Mouse (Mus musculus): ENCODE measurements around the gene Gbp2b. TPM values are rescaled to one million over a fixed set of nuclear protein-coding genes. Genes with fewer than 3 reads are reported as not detected.
"Not testable (repeated sequence)": the region's sequence is repeated elsewhere in the genome, so short reads cannot be mapped to it uniquely, and the experiment has no call there.

Gene Gbp2b
- total and polyA plus RNA-seq, 2 experiments from 2014 or later, result not detected

DNA sequence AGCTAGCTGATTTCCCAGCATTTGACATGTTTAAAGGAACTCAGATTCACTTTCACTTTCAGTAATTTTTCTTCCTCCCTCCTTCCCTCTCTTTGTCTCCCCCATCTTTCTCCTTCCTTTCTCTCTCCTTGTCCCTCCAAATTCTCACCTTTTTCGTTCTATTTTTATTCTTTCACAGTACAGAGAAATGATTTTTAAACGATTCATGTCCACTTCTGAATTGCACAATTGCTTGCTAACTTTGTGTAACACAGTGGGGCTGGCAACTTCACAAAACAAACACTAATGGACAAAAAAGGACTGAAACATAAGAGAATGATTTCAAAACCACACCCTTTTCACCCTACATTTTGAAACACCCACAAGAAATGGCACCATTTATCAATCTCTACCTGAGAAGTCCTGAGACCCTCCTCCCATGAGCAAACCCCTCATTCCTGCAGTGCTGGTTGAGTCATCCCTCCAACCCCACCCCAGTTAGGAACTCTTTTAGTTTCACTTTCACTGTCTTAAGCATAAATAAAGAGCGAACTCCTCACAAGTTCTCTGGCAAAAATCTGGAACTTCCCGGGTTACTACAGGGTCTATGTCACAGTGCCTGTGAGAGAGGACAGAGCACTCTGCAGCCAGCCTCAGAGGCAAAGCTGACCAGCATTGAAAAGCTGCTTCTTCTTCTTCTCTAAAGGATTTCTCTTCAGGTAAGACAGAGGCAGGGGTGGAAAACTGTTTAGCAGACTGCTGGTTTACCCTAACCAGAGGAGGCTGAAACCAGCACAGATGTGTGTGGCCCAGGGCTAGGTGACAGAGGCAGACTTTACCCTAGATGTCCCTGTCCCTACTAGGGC lies 25.7 kb downstream of the Gbp2b start, which contains the start of gene Gbp2:
Gbp2 (plus strand) TSS at position 492 of the 845 bp plus-strand sequence.
- ATAC-seq (ENCODE audit: insufficient read depth, low read depth) (0 out of 2 replicates have a peak, but pooled peaks have one; percentile 27), DNase-seq (ENCODE audit: low spot score) (peak; percentile 52)
- peak within 1 kb of the TSS; percentile 67 for H3K4me2 ChIP-seq (ENCODE audit: low read depth, low read length)
- H3K9me3 ChIP-seq (replicated peaks; ENCODE audit: control insufficient read depth, low read length), result no peaks in the 10 kb centered on the region
- H3K9ac ChIP-seq (replicated peaks; ENCODE audit: low read depth, low read length), result peak within 1 kb of the TSS; percentile 50; the same call in 1 of the 2 replicates
- no peaks in the 10 kb centered on the region for H3K27me3 ChIP-seq (ENCODE audit: control insufficient read depth, insufficient read depth, low read length)
- 29% methylated on average over 4 of the region's 4 CpGs for WGBS
- H3K4me1 ChIP-seq (ENCODE audit: control insufficient read depth, insufficient read depth), result 0 out of 2 replicates have a peak, but pooled peaks cover 6% of the 10 kb centered on the region
- H3K27ac ChIP-seq (ENCODE audit: low read depth), result peak within 1 kb of the TSS; percentile 65
- H3K36me3 ChIP-seq (replicated peaks; ENCODE audit: control insufficient read depth, insufficient read depth, low read length), result no peaks in the 10 kb centered on the region
- TF ChIP-seq EP300 (IDR thresholded peaks at IDR 0.05; ENCODE audit: low read depth) (no peak), CTCF (IDR thresholded peaks at IDR 0.05; ENCODE audit: low read depth) (no peak)
- H3K4me3 ChIP-seq (ENCODE audit: low read depth, low read length), result peak within 1 kb of the TSS; percentile 41

DNA sequence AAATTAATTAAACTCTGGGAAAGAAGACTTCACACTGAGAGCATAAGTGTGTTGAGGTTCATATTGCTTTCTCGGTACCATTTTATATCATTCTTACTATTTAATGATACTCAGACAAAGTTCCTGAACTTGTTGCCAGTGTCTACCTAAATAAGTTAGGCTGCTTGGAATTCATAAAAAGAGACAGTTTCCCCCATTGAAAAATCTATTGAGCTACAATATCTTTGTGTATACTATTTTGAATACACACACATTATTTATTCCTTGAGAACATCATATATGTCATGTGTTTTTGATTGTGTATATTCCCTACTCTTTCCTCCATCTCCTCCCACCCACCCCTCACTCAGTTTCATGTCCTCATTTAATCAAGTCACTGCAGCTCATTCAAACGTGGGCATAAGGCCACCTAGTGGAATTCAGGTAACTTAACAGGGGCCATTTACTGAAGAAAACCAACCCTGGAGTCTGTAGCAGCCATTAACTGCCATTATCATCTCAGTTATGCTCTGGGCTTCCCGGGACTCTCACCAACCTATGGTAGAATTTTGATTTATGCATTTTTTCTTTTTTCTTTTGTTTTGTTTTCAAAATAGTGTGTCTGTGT lies 26.4 kb downstream of the Gbp2b start:
- Histone ChIP-seq H3K4me3 (ENCODE audit: low read depth, low read length) (peak overlapping the region; percentile 41), H3K27me3 (ENCODE audit: control insufficient read depth, insufficient read depth, low read length) (no peaks in the 10 kb centered on the region), H3K4me1 (ENCODE audit: control insufficient read depth, insufficient read depth) (0 out of 2 replicates have a peak, but pooled peaks cover 6% of the 10 kb centered on the region), H3K36me3 (replicated peaks; ENCODE audit: control insufficient read depth, insufficient read depth, low read length) (no peaks in the 10 kb centered on the region), H3K4me2 (ENCODE audit: low read depth, low read length) (peak overlapping the region; percentile 67), H3K9ac (replicated peaks; ENCODE audit: low read depth, low read length) (peak overlapping the region; percentile 50; the same call in 1 of the 2 replicates), H3K27ac (ENCODE audit: low read depth) (peak overlapping the region; percentile 65), H3K9me3 (replicated peaks; ENCODE audit: control insufficient read depth, low read length) (no peaks in the 10 kb centered on the region)
- no peak for TF ChIP-seq EP300 (IDR thresholded peaks at IDR 0.05; ENCODE audit: low read depth)
- TF ChIP-seq CTCF (IDR thresholded peaks at IDR 0.05; ENCODE audit: low read depth), result peak; percentile 55
- DNase-seq (ENCODE audit: low spot score) (peak; percentile 50), ATAC-seq (ENCODE audit: insufficient read depth, low read depth) (no peak)
- 44% methylated on average over 3 of the region's 3 CpGs for WGBS

DNA sequence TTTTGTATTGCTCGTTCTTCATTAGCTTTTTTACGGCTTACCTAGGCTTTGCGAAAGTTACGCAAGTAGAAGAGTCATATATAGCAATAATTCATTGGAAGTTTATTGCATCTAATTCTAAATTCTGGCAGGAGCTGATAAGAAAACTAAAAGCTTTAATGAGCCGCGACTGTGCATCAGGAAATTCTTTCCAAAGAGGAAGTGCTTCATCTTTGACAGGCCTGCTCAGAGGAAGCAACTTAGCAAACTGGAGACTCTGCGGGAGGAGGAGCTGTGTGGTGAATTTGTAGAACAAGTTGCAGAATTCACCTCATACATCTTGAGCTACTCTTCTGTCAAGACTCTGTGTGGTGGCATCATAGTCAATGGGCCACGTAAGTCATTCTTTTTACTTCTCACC lies 35.7 kb downstream of the Gbp2b start:
- Histone ChIP-seq H3K36me3 (replicated peaks; ENCODE audit: control insufficient read depth, insufficient read depth, low read length) (no peaks in the 10 kb centered on the region), H3K9me3 (replicated peaks; ENCODE audit: control insufficient read depth, low read length) (no peaks in the 10 kb centered on the region), H3K27ac (ENCODE audit: low read depth) (no peak overlapping the region), H3K9ac (replicated peaks; ENCODE audit: low read depth, low read length) (no peak overlapping the region), H3K4me1 (ENCODE audit: control insufficient read depth, insufficient read depth) (no peaks in the 10 kb centered on the region), H3K4me3 (ENCODE audit: low read depth, low read length) (no peak overlapping the region), H3K27me3 (ENCODE audit: control insufficient read depth, insufficient read depth, low read length) (no peaks in the 10 kb centered on the region), H3K4me2 (ENCODE audit: low read depth, low read length) (no peak overlapping the region)
- ATAC-seq (ENCODE audit: insufficient read depth, low read depth), result no peak
- no peak for DNase-seq (ENCODE audit: low spot score)
- 66% methylated on average over 8 of the region's 8 CpGs for WGBS
- TF ChIP-seq CTCF (IDR thresholded peaks at IDR 0.05; ENCODE audit: low read depth) (no peak), EP300 (IDR thresholded peaks at IDR 0.05; ENCODE audit: low read depth) (no peak)

DNA sequence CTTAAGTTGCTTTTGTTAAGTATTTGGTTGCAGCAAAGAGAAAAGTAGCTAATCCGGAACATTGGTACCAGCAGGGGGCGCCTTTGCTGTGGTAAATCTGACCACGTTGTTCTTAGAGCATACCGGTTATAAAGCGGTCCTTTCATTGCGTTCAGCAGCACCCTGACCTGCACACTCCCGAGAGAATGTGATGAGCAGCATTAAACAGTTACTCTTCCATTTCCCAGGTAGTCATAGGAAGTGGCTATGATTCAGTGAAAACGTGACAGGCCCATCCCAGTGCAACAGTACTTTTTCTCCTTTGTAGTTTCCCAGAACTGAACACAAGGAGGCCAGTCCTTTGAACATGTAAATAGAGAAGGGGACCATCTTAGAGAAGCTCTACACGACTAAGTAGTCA lies 45.6 kb downstream of the Gbp2b start:
- Histone ChIP-seq H3K36me3 (replicated peaks; ENCODE audit: control insufficient read depth, insufficient read depth, low read length) (no peaks in the 10 kb centered on the region), H3K4me2 (ENCODE audit: low read depth, low read length) (no peak overlapping the region), H3K4me3 (ENCODE audit: low read depth, low read length) (no peak overlapping the region), H3K9ac (replicated peaks; ENCODE audit: low read depth, low read length) (no peak overlapping the region), H3K27ac (ENCODE audit: low read depth) (no peak overlapping the region), H3K27me3 (ENCODE audit: control insufficient read depth, insufficient read depth, low read length) (no peaks in the 10 kb centered on the region), H3K4me1 (ENCODE audit: control insufficient read depth, insufficient read depth) (no peaks in the 10 kb centered on the region; the same call in 1 of the 2 replicates), H3K9me3 (replicated peaks; ENCODE audit: control insufficient read depth, low read length) (no peaks in the 10 kb centered on the region)
- TF ChIP-seq EP300 (IDR thresholded peaks at IDR 0.05; ENCODE audit: low read depth) (no peak), CTCF (IDR thresholded peaks at IDR 0.05; ENCODE audit: low read depth) (peak; percentile 66)
- WGBS, result 5% methylated on average over 9 of the region's 9 CpGs
- DNase-seq (ENCODE audit: low spot score) (peak; percentile 53), ATAC-seq (ENCODE audit: insufficient read depth, low read depth) (no peak)

DNA sequence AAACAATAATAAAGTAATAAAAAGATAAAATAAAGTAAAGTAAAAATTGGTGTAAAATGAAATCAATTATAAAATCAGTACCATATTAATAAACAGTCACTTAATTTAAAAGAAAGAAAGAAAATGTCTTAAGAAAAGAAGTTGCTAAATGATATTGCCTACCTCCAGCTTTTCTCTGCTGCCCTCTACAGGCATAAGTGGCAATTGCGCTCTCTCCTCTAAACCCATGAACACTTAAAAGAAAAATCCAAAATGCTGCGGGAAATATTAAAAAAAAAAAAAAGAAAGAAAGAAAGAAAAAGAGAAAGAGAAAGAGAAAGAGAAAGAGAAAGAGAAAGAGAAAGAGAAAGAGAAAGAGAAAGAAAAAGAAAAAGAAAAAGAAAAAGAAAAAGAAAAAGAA lies 51.3 kb downstream of the Gbp2b start:
- not testable (repeated sequence) for H3K27ac ChIP-seq (ENCODE audit: low read depth); H3K4me1 ChIP-seq (ENCODE audit: control insufficient read depth, insufficient read depth); H3K4me2 ChIP-seq (ENCODE audit: low read depth, low read length); H3K9me3 ChIP-seq (replicated peaks; ENCODE audit: control insufficient read depth, low read length); H3K27me3 ChIP-seq (ENCODE audit: control insufficient read depth, insufficient read depth, low read length); H3K4me3 ChIP-seq (ENCODE audit: low read depth, low read length); H3K36me3 ChIP-seq (replicated peaks; ENCODE audit: control insufficient read depth, insufficient read depth, low read length); ATAC-seq (ENCODE audit: insufficient read depth, low read depth); H3K9ac ChIP-seq (replicated peaks; ENCODE audit: low read depth, low read length)
- DNase-seq (ENCODE audit: low spot score), result peak; percentile 55
- WGBS, result 6% methylated on average over 2 of the region's 2 CpGs
- peak; percentile 71 for TF ChIP-seq CTCF (IDR thresholded peaks at IDR 0.05; ENCODE audit: low read depth)

DNA sequence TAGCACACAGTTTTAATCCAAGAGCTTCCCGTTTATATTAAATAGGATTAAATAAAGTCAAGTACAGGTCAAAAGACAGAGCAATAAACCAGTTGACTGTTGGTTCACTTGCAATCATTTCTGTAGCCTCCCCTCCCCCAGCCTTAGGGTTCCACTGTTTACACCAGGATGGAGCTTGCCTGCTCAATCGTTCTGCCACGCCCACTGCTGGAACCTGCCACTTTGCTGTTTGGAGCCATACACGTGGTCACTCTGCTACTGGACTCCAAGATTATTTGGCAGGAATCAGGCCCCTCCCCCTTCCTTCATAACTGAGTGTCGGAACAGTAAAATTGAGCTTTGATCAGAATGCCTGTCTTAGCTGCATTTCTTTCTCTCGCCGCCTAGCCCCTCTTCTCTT lies 53.2 kb downstream of the Gbp2b start:
- not testable (repeated sequence) for H3K4me2 ChIP-seq (ENCODE audit: low read depth, low read length)

More for the DNA sequence above, 53.2 kb downstream of the Gbp2b start:
- not testable (repeated sequence) for DNase-seq (ENCODE audit: low spot score); H3K36me3 ChIP-seq (replicated peaks; ENCODE audit: control insufficient read depth, insufficient read depth, low read length); H3K27me3 ChIP-seq (ENCODE audit: control insufficient read depth, insufficient read depth, low read length); H3K9ac ChIP-seq (replicated peaks; ENCODE audit: low read depth, low read length); H3K4me1 ChIP-seq (ENCODE audit: control insufficient read depth, insufficient read depth); H3K4me3 ChIP-seq (ENCODE audit: low read depth, low read length); H3K27ac ChIP-seq (ENCODE audit: low read depth); ATAC-seq (ENCODE audit: insufficient read depth, low read depth); H3K9me3 ChIP-seq (replicated peaks; ENCODE audit: control insufficient read depth, low read length)
- 60% methylated on average over 7 of the region's 7 CpGs for WGBS

Measured in heart, postnatal 0 days (tissue).